Comparison of ENCODE assay signal across 9 mouse cellular contexts in genomic region chr5:76305616-76306015, GRCm38 (mm10). TPM values are rescaled to one million over a fixed set of nuclear protein-coding genes. Genes with fewer than 3 reads are reported as not detected.
DNase-seq lines count a peak whose midpoint lies in the region; ATAC-seq and TF ChIP-seq lines count a peak whose summit lies in the region.
"Had no signal": no experiment of that assay in that cellular context is flagged by ENCODE, and none has a peak within 500 bp of the region (broad histone marks: within the 10 kb centered on the region; RNA-seq: fewer than 3 reads in every experiment).

No protein-coding gene starts in this region.

- H3K27ac ChIP-seq in heart, embryonic 16.5 days (ENCODE audit: low read length), result no peak overlapping the region
- no peak overlapping the region for H3K27ac ChIP-seq in limb, embryonic 14.5 days (replicated peaks; ENCODE audit: low read depth, low read length)

- H3K4me3 ChIP-seq in heart, embryonic 16.5 days (ENCODE audit: low read length), result peak overlapping the region; percentile 73
- H3K4me3 ChIP-seq in limb, embryonic 14.5 days (replicated peaks; ENCODE audit: low read length), result peak overlapping the region; percentile 95

- no peaks in the 10 kb centered on the region for H3K27me3 ChIP-seq in heart, embryonic 16.5 days (ENCODE audit: control insufficient read depth, insufficient read depth, low read length)
- no peaks in the 10 kb centered on the region for H3K27me3 ChIP-seq in limb, embryonic 14.5 days (ENCODE audit: control insufficient read depth, insufficient read depth, low read length)

- H3K9ac ChIP-seq in heart, embryonic 16.5 days (ENCODE audit: low read length), result peak overlapping the region; percentile 40; the same call in 1 of the 2 replicates
- H3K9ac ChIP-seq in limb, embryonic 14.5 days (ENCODE audit: low read depth, low read length, severe bottlenecking), result no peak overlapping the region

- TF ChIP-seq POLR2A in brain, embryonic 14.5 days (IDR thresholded peaks at IDR 0.05; ENCODE audit: borderline replicate concordance, extremely low read depth, insufficient read depth, insufficient read length, poor library complexity, severe bottlenecking), result no peak
- TF ChIP-seq POLR2A in limb, embryonic 14.5 days (IDR thresholded peaks at IDR 0.05; ENCODE audit: borderline replicate concordance, extremely low read depth, insufficient read depth, insufficient read length), result no peak

- DNase-seq in left cerebral cortex, postnatal 4 days, result peak; percentile 13
- no peak for DNase-seq in left cerebral cortex, postnatal 10 days (ENCODE audit: extremely low spot score in 1 of 2, low spot score in 2 of 2)
- DNase-seq in brain, embryonic 14.5 days (ENCODE audit: low read depth), result peak; percentile 30
- DNase-seq in limb, embryonic 14.5 days (ENCODE audit: low spot score), result no peak
- DNase-seq in ovary, postnatal 36 days (ENCODE audit: low spot score), result peak; percentile 50
- DNase-seq in gastrocnemius, postnatal 10 days, result no peak

- no peaks in the 10 kb centered on the region for H3K36me3 ChIP-seq in heart, embryonic 16.5 days (ENCODE audit: control insufficient read depth, insufficient read depth)
- H3K36me3 ChIP-seq in limb, embryonic 14.5 days (ENCODE audit: control insufficient read depth, insufficient read depth, low read length), result 0 out of 2 replicates have a peak, but pooled peaks cover 3% of the 10 kb centered on the region

- peaks cover 9% of the 10 kb centered on the region for H3K4me1 ChIP-seq in heart, embryonic 16.5 days (ENCODE audit: control insufficient read depth, insufficient read depth, low read length)
- peaks cover 11% of the 10 kb centered on the region; the same call in 1 of the 2 replicates for H3K4me1 ChIP-seq in limb, embryonic 14.5 days (ENCODE audit: control insufficient read depth, insufficient read depth, low read length)

- ATAC-seq in heart, embryonic 16.5 days (replicated peaks; ENCODE audit: extremely low read depth, insufficient read depth, low FRiP score), result no peak
- ATAC-seq in limb, embryonic 14.5 days (ENCODE audit: low FRiP score, low read depth), result no peak
- ATAC-seq in inflammation-experienced regulatory T-cells, adult 6 months, result no peak

- peak overlapping the region; percentile 92 for H3K4me2 ChIP-seq in heart, embryonic 16.5 days (ENCODE audit: low read depth, low read length)
- H3K4me2 ChIP-seq in limb, embryonic 14.5 days (replicated peaks; ENCODE audit: low read depth, low read length, severe bottlenecking), result peak overlapping the region; percentile 86

- TF ChIP-seq CTCF in brain, embryonic 14.5 days (IDR thresholded peaks at IDR 0.05; ENCODE audit: borderline replicate concordance, extremely low read depth, insufficient read depth, insufficient read length), result no peak

- 12% methylated on average over 8 of the region's 8 CpGs for WGBS in heart, embryonic 16.5 days
- 5% methylated on average over 8 of the region's 8 CpGs for WGBS in limb, embryonic 14.5 days

- H3K9me3 ChIP-seq in heart, embryonic 16.5 days (replicated peaks; ENCODE audit: control insufficient read depth, low read length), result no peaks in the 10 kb centered on the region
- H3K9me3 ChIP-seq in limb, embryonic 14.5 days (ENCODE audit: control insufficient read depth, low read length), result no peaks in the 10 kb centered on the region

- intact Hi-C loops in left cerebral cortex, postnatal 4 days (cut with DNase I), result loop anchor here (10.0 kb wide), 1 partner anchor 229 kb away; no protein-coding TSS in a partner anchor
- intact Hi-C loops in left cerebral cortex, postnatal 10 days (cut with DNase I), result loop anchor here (10.0 kb wide), 2 partner anchors 109 to 229 kb away; no protein-coding TSS in a partner anchor

RNA-seq across cellular contexts. Expression of gene Clock, which starts 1.0 kb away (rescaled TPM):
- total RNA-seq in left cerebral cortex, postnatal 4 days (2021), result 10 to 100 TPM; 31.2 to 31.7 TPM
- 10 to 100 TPM; 42.5 to 43.2 TPM for total RNA-seq in left cerebral cortex, postnatal 10 days (2021)
- 13.6 and 16.3 TPM in 2 replicates for polyA plus RNA-seq in brain, embryonic 14.5 days (2012; rRNA removed)
- polyA plus RNA-seq in heart, embryonic 16.5 days (2015; fragmentation: Nextera tagmentation; extraction: Ambion mirVana), result 9.7 and 9.8 TPM in 2 replicates
- 11.7 and 13.3 TPM in 2 replicates for polyA plus RNA-seq in limb, embryonic 14.5 days (2012; rRNA removed)
- polyA plus RNA-seq in limb, embryonic 14.5 days (2014; fragmentation: Nextera tagmentation; extraction: Ambion mirVana), result 15.9 and 18.5 TPM in 2 replicates
- total RNA-seq in gastrocnemius, postnatal 10 days (2021), result 10 to 100 TPM; 14.1 to 19.6 TPM
- polyA plus RNA-seq in inflammation-experienced regulatory T-cells, adult 6 months (2017; shearing (Covaris generic)), result 10 to 100 TPM; 14.9 to 19.4 (median 18.8) TPM

RNA-seq across cellular contexts. Expression of gene Pdcl2, which starts 25.3 kb away (rescaled TPM):
- not detected for total RNA-seq in left cerebral cortex, postnatal 4 days (2021)
- total RNA-seq in left cerebral cortex, postnatal 10 days (2021), result not detected
- polyA plus RNA-seq in brain, embryonic 14.5 days (2012; rRNA removed), result not detected in 2 replicates
- not detected in 2 replicates for polyA plus RNA-seq in heart, embryonic 16.5 days (2015; fragmentation: Nextera tagmentation; extraction: Ambion mirVana)
- polyA plus RNA-seq in limb, embryonic 14.5 days (2012; rRNA removed), result not detected in 2 replicates
- not detected in 2 replicates for polyA plus RNA-seq in limb, embryonic 14.5 days (2014; fragmentation: Nextera tagmentation; extraction: Ambion mirVana)
- not detected for total RNA-seq in gastrocnemius, postnatal 10 days (2021)
- polyA plus RNA-seq in inflammation-experienced regulatory T-cells, adult 6 months (2017; shearing (Covaris generic)), result not detected

RNA-seq across cellular contexts. Expression of gene Nmu, which starts 58.0 kb away (rescaled TPM):
- total RNA-seq in left cerebral cortex, postnatal 4 days (2021), result not detected
- not detected for total RNA-seq in left cerebral cortex, postnatal 10 days (2021)
- polyA plus RNA-seq in brain, embryonic 14.5 days (2012; rRNA removed), result 0.21 TPM in 1 of 2 replicates, not detected in the other
- not detected in 2 replicates for polyA plus RNA-seq in heart, embryonic 16.5 days (2015; fragmentation: Nextera tagmentation; extraction: Ambion mirVana)
- polyA plus RNA-seq in limb, embryonic 14.5 days (2012; rRNA removed), result 1.6 and 1.7 TPM in 2 replicates
- polyA plus RNA-seq in limb, embryonic 14.5 days (2014; fragmentation: Nextera tagmentation; extraction: Ambion mirVana), result 1.9 and 2.0 TPM in 2 replicates
- total RNA-seq in gastrocnemius, postnatal 10 days (2021), result not detected
- not detected for polyA plus RNA-seq in inflammation-experienced regulatory T-cells, adult 6 months (2017; shearing (Covaris generic))
- polyA plus RNA-seq: testis, adult 2 months had no signal

Comparison
In these comparisons a context has a peak if more than half of its experiments do, and no peak if none do; other contexts are left out.
1. DNase-seq: peak in left cerebral cortex, postnatal 4 days (single experiment), brain, embryonic 14.5 days (single experiment) and ovary, postnatal 36 days (single experiment); none in left cerebral cortex, postnatal 10 days (0 of 2), limb, embryonic 14.5 days (single experiment) and gastrocnemius, postnatal 10 days (single experiment).